Mouse (Mus musculus) heart, postnatal 0 days (tissue): ENCODE data around the gene Mafg. TPM values are rescaled to one million over a fixed set of nuclear protein-coding genes. Genes with fewer than 3 reads are reported as not detected.

ENCODE experiments used
- ATAC-seq: fragments of 200-750 bp; cut with Nextera tagmentation; 2 replicates; pipeline ENCODE4 v1.8.0; 2017; ENCODE audit warnings: low read depth, moderate number of reproducible peaks, moderate library complexity; ENCODE audit not compliant: insufficient read depth
- DNase-seq: peaks from one replicate; pipeline ENCODE4 v3.0.0-alpha.2; 2016; ENCODE audit warnings: low spot score
- H3K27ac ChIP-seq: fragments of 300-500 bp; sonication (generic); 2 replicates; pipeline ENCODE4 v1.5.1; 2014; ENCODE audit warnings: low read depth, mild to moderate bottlenecking
- H3K27me3 ChIP-seq: fragments of 300-500 bp; sonication (generic); 2 replicates; pipeline ENCODE4 v1.6.1; 2014; ENCODE audit warnings: low read length, mixed read lengths; ENCODE audit not compliant: control insufficient read depth, insufficient read depth
- H3K36me3 ChIP-seq: fragments of 300-500 bp; sonication (generic); replicated peaks from 2 replicates; pipeline ENCODE4 v1.6.1; 2014; ENCODE audit warnings: low read length, mixed read lengths; ENCODE audit not compliant: control insufficient read depth, insufficient read depth
- H3K4me1 ChIP-seq: fragments of 300-500 bp; sonication (generic); 2 replicates; pipeline ENCODE4 v1.6.1; 2014; ENCODE audit warnings: antibody characterized with exemption; ENCODE audit not compliant: control insufficient read depth, insufficient read depth
- H3K4me2 ChIP-seq: fragments of 300-500 bp; sonication (generic); 2 replicates; pipeline ENCODE4 v1.6.1; 2014; ENCODE audit warnings: low read depth, mild to moderate bottlenecking, low read length, moderate library complexity
- H3K4me3 ChIP-seq: fragments of 300-500 bp; sonication (generic); 2 replicates; pipeline ENCODE4 v1.5.1; 2014; ENCODE audit warnings: low read depth, low read length
- H3K9ac ChIP-seq: fragments of 300-500 bp; sonication (generic); replicated peaks from 2 replicates; pipeline ENCODE4 v1.6.1; 2014; ENCODE audit warnings: low read depth, low read length, mixed read lengths
- H3K9me3 ChIP-seq: fragments of 300-500 bp; sonication (generic); replicated peaks from 2 replicates; pipeline ENCODE4 v1.6.1; 2016; ENCODE audit warnings: low read length; ENCODE audit not compliant: control insufficient read depth
- CTCF ChIP-seq: IDR thresholded peaks from 2 replicates; pipeline ENCODE4 v1.5.1; 2016; ENCODE audit warnings: antibody characterized with exemption, control low read depth, low read depth
- EP300 ChIP-seq: IDR thresholded peaks from 2 replicates; pipeline ENCODE4 v1.6.1; 2016; ENCODE audit warnings: antibody characterized with exemption, low read depth
- WGBS: fragments of 180-500 bp; shearing (Covaris S2); extraction: QIAGEN DNeasy Blood & Tissue Kit; methylation state at CpG from one replicate; pipeline ENCODE4 v1.1.7; 2014; 5-methylcytosine and 5-hydroxymethylcytosine counted together
- polyA plus RNA-seq: library from polyadenylated mRNA; unstranded; fragments of >200 nt; fragmentation: Nextera tagmentation; extraction: Ambion mirVana; gene quantifications from 2 replicates; pipeline ENCODE4 v1.2.1, GENCODE M21; 2015
- total RNA-seq: library from RNA; depleted of rRNA; stranded (reverse); fragments of >200 nt; gene quantifications from 2 replicates; pipeline ENCODE4 v1.2.3, GENCODE M21; 2014; ENCODE audit warnings: low replicate concordance

The Mafg gene
- total and polyA plus RNA-seq, 2 experiments from 2014 or later, result 13.6 to 37.7 TPM

DNA sequence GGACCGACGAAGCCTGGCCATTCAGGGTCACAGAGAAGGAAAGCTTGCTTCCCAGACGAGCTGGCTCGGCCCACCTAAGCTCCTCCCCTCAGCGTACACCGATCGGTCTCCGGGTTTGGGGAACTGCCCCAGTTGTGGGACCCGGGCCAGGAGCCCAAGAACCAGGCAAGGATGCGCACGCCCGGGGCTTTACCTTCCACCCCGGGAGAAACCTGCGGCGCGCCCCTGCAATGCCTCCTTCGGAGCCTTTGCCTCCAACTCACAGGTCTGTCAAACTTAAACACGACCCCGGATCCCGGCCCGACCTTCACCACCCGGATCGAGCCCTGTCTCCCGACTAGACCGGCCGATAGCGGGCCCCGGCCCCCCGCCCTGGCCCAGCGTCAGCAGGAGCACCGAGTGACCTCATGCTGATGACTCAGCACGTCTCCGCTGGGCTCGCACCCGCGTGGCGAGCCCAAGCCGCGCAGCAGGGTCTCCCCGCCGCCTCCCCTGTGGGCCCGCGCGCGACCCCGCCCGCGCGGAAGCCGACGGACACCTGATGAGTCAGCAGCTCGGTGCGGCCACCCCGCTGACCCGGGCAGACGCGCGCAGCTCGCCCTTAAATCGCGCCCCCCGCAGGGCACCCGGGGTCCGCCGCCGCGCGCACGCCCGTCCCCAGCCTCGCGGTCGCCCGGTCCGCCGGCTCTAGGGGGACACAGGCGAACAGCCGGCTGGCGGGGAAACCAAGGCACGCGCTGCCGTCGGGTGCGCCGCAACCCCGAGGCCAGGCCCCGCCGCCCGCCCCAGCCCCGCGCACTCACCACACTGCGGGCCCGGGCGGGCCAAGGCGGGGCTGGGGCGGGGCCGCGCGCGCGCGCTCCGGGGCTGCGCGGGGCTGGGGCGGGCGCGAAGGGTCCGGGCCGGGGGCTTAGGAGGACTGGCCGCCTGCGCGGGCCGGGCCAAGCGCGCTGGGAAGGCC, 561 bp downstream of the Mafg start:
- under 1% methylated on average over 86 of the region's 116 CpGs for WGBS
- TF ChIP-seq CTCF (no peak), EP300 (no peak)

DNA sequence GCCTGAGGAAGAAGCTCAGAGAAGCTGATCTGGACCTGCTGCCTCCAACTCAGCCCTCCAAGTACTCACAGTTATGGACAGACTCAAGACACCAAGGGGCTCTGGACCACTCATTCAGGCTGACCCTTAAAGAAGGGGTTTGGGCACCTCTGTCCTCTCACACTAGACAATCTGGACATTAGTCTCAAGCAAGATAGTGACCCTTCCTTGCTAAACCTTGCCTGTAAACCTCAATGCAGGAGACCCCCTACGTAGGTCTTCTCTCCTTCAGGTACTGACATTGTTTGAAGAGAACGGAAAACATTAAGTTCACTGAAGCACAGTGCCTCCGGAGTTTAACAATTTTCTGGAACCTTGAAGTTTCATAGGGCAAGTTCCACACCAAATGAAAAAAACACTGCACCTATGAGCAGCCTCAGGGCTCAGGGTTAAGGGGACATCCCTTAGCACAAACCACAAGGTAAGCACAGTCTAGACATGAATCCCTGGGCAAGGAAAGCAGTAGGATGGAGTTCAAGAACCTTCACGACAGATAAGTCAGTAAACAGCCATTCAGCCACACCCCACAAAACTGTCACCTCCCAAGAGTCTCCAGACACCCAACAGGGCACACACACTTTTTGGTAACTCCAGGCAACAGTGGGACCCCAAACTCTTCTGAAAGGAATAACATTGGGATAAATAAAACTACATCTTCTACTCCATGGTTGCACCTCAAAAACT, 1.5 kb downstream of the Mafg start:
- H3K27me3 ChIP-seq, result no peaks in the 10 kb centered on the region
- H3K4me3 ChIP-seq, result peak overlapping the region; percentile 90
- DNase-seq, result no peak
- no peak for TF ChIP-seq EP300
- TF ChIP-seq CTCF, result no peak
- WGBS, result 66% methylated on average over 4 of the region's 4 CpGs
- no peaks in the 10 kb centered on the region for H3K9me3 ChIP-seq
- H3K4me2 ChIP-seq, result peak overlapping the region; percentile 96
- peak overlapping the region; percentile 94 for H3K9ac ChIP-seq
- H3K4me1 ChIP-seq, result peaks cover 31% of the 10 kb centered on the region
- ATAC-seq, result no peak
- H3K36me3 ChIP-seq, result peaks cover 13% of the 10 kb centered on the region
- no peak overlapping the region for H3K27ac ChIP-seq

More for the DNA sequence above, 561 bp downstream of the Mafg start:
- Histone ChIP-seq H3K4me2 (peak overlapping the region; percentile 96), H3K27ac (peak overlapping the region; percentile 89), H3K27me3 (no peaks in the 10 kb centered on the region), H3K36me3 (peaks cover 10% of the 10 kb centered on the region), H3K4me3 (peak overlapping the region; percentile 90), H3K4me1 (peaks cover 31% of the 10 kb centered on the region), H3K9me3 (no peaks in the 10 kb centered on the region), H3K9ac (peak overlapping the region; percentile 94)
- peak; percentile 70 for ATAC-seq
- DNase-seq, result peak; percentile 58

DNA sequence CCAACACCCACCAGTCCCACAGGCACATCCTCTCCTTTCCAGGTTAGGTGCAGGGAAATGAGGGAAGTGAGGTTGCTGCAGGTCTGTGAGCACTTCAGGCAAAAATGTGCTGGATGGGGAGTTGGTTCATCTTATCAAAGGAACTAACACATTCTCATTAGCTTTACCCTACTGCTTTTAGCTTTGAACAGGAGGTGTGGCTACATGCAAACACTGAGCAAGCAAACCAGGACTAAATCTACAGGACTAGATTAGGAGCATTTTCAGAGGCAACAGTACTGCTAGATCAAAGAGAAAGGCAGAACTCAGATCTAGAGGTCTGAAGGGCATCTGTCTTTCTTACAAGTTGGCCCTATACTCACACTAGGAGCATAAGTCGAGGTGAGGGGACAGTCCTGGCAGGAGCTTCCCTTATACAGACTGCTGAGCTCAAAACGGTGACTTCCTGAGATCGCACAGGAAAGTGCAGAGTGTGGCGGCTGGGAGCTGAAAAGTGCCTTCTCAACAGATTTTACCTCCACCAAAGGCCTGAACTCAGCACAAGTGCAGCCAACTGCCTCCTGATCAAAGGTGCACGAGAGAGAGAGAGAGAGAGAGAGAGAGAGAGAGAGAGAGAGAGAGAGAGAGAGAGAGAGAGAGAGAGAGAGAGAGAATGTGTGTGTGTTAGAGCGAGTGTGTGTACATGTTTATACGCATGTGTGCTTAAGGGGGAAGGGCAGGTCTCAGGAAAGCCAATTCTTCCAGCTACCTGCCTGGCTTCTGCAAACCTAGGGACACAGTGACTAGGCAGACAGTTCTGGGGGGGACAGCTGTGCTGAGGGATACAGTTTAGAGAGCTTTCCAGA, 2.3 kb downstream of the Mafg start:
- Histone ChIP-seq H3K9ac (peak overlapping the region; percentile 42; the same call in 1 of the 2 replicates), H3K9me3 (no peaks in the 10 kb centered on the region), H3K27ac (peak overlapping the region; percentile 63), H3K36me3 (peaks cover 13% of the 10 kb centered on the region), H3K4me1 (peaks cover 31% of the 10 kb centered on the region), H3K4me2 (peak overlapping the region; percentile 96), H3K27me3 (no peaks in the 10 kb centered on the region), H3K4me3 (no peak overlapping the region)
- DNase-seq, result no peak
- no peak for ATAC-seq
- TF ChIP-seq CTCF, result no peak
- TF ChIP-seq EP300, result no peak
- WGBS, result 29% methylated on average over 7 of the region's 7 CpGs

DNA sequence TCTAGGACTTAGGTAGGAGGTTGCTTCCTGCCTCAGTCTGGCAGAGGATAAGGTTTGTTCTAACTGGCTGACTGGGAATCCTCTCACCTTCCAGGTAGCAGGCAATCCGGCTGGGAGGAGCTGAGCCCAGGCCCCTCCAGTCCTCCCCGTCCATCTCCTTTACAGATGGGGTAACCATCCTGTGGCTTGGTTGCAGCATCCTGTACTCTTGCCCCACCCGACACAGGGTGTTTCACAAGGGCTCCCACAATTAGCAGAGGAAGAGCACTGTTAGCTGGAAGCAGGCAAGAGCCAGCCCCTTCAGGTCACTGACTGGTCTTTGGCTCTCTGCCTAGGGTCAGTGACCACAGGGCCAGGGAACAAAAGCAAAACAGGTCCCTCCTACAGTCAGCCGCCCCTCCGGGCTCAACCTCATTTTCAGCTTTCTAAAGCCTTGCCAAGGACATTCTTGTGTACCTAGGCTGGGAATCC, 3.0 kb downstream of the Mafg start:
- peak overlapping the region; percentile 15; the same call in 1 of the 2 replicates for H3K4me3 ChIP-seq
- H3K27me3 ChIP-seq, result no peaks in the 10 kb centered on the region

DNA sequence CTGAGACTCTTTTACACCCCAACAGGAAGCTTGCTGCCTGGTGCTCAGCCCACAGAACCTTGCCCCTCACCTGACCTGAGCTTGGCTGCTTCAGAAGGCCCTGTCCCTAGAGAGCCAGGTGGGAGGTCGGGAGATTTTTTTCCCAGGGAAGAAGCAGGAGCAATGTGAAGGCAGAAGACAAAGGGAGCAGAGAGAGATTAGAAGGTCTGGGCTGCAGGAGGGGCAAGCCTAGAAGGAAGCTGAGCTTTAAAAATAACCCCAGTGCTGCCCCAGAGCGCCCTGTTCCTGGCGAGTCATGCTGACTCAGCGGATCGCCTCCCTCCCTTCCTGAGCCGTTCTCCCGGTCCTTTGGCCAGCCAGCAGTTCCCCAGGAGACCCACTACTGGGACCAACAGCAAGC, 3.5 kb downstream of the Mafg start:
- no peaks in the 10 kb centered on the region for H3K9me3 ChIP-seq
- H3K4me3 ChIP-seq, result peak overlapping the region; percentile 15; the same call in 1 of the 2 replicates
- ATAC-seq (no peak), DNase-seq (peak; percentile 52)
- peak overlapping the region; percentile 63 for H3K27ac ChIP-seq
- no peaks in the 10 kb centered on the region for H3K27me3 ChIP-seq
- TF ChIP-seq EP300 (no peak), CTCF (no peak)
- peaks cover 13% of the 10 kb centered on the region for H3K36me3 ChIP-seq
- H3K4me2 ChIP-seq, result peak overlapping the region; percentile 96
- H3K4me1 ChIP-seq, result peaks cover 31% of the 10 kb centered on the region
- WGBS, result 6% methylated on average over 7 of the region's 7 CpGs
- no peak overlapping the region for H3K9ac ChIP-seq

More for the DNA sequence above, 3.0 kb downstream of the Mafg start:
- peak overlapping the region; percentile 42 for H3K9ac ChIP-seq
- H3K9me3 ChIP-seq, result no peaks in the 10 kb centered on the region
- H3K27ac ChIP-seq, result peak overlapping the region; percentile 63
- no peak for DNase-seq
- 34% methylated on average over 5 of the region's 5 CpGs for WGBS
- H3K4me2 ChIP-seq, result peak overlapping the region; percentile 96
- TF ChIP-seq EP300 (no peak), CTCF (no peak)
- no peak for ATAC-seq
- peaks cover 31% of the 10 kb centered on the region for H3K4me1 ChIP-seq
- peaks cover 13% of the 10 kb centered on the region for H3K36me3 ChIP-seq
